Mouse (Mus musculus) inflammation-experienced regulatory T-cells, adult 6 months (primary cell): ENCODE measurements around the gene Kctd14. TPM values are rescaled to one million over a fixed set of nuclear protein-coding genes. Genes with fewer than 3 reads are reported as not detected.
"Not testable (repeated sequence)": the region's sequence is repeated elsewhere in the genome, so short reads cannot be mapped to it uniquely, and the experiment has no call there.

Source experiments
- ATAC-seq: one replicate; pipeline ENCODE4 v1.8.0; 2017
- polyA plus RNA-seq, 3 experiments: library from polyadenylated mRNA; unstranded; fragments of 100-300 nt; shearing (Covaris generic); gene quantifications; one replicate each; pipeline ENCODE4 v1.2.1; 2017

Gene Kctd14
- polyA plus RNA-seq, result 1 to 10 TPM in 1 of 3 experiments, under 1 TPM in 2; 0.30 to 1.3 (median 0.53) TPM

- ATAC-seq, result not testable (repeated sequence)
Measured at GRCm38 (mm10) chr7:97451023-97451422, at the start of gene Kctd14. TSS of gene Kctd14 (plus strand) at chr7:97451323.

GRCm38 (mm10) chr7:97407145-97407544 lies 44.0 kb upstream of the Kctd14 start:
- no peak for ATAC-seq

GRCm38 (mm10) chr7:97411106-97411505 lies 40.0 kb upstream of the Kctd14 start:
- no peak for ATAC-seq

GRCm38 (mm10) chr7:97411575-97411974 lies 39.5 kb upstream of the Kctd14 start:
- no peak for ATAC-seq

- no peak for ATAC-seq
Measured at GRCm38 (mm10) chr7:97413981-97414380, 37.1 kb upstream of the Kctd14 start.

GRCm38 (mm10) chr7:97414426-97414825 lies 36.7 kb upstream of the Kctd14 start:
- ATAC-seq, result no peak

- no peak for ATAC-seq
Measured at GRCm38 (mm10) chr7:97414915-97415687, 36.0 kb upstream of the Kctd14 start.

GRCm38 (mm10) chr7:97416473-97416872 lies 34.6 kb upstream of the Kctd14 start:
- ATAC-seq, result no peak

- no peak for ATAC-seq
Measured at GRCm38 (mm10) chr7:97416906-97417777, 34.0 kb upstream of the Kctd14 start, which contains the start of gene Thrsp. TSS of gene Thrsp (minus strand) at chr7:97417730.

GRCm38 (mm10) chr7:97418717-97419116 lies 32.4 kb upstream of the Kctd14 start:
- ATAC-seq, result no peak

- ATAC-seq, result no peak
Measured at GRCm38 (mm10) chr7:97419163-97419562, 32.0 kb upstream of the Kctd14 start.

GRCm38 (mm10) chr7:97420406-97420805 lies 30.7 kb upstream of the Kctd14 start:
- ATAC-seq, result no peak

- ATAC-seq, result no peak
Measured at GRCm38 (mm10) chr7:97420958-97421651, 30.0 kb upstream of the Kctd14 start.

- ATAC-seq, result no peak
Measured at GRCm38 (mm10) chr7:97423754-97424153, 27.4 kb upstream of the Kctd14 start.

- peak; percentile 78 for ATAC-seq
Measured at GRCm38 (mm10) chr7:97424621-97425245, 26.4 kb upstream of the Kctd14 start.

- ATAC-seq, result no peak
Measured at GRCm38 (mm10) chr7:97426566-97426965, 24.6 kb upstream of the Kctd14 start.

- no peak for ATAC-seq
Measured at GRCm38 (mm10) chr7:97427296-97427695, 23.8 kb upstream of the Kctd14 start.

- no peak for ATAC-seq
Measured at GRCm38 (mm10) chr7:97427778-97428420, 23.2 kb upstream of the Kctd14 start.

- ATAC-seq, result no peak
Measured at GRCm38 (mm10) chr7:97429705-97430104, 21.4 kb upstream of the Kctd14 start.

GRCm38 (mm10) chr7:97433517-97433916 lies 17.6 kb upstream of the Kctd14 start:
- ATAC-seq, result not testable (repeated sequence)

GRCm38 (mm10) chr7:97434517-97434916 lies 16.6 kb upstream of the Kctd14 start:
- no peak for ATAC-seq

GRCm38 (mm10) chr7:97438986-97439385 lies 12.1 kb upstream of the Kctd14 start:
- ATAC-seq, result no peak
